Mouse (Mus musculus): Measurements from ENCODE around the gene Olfr1241.

The Olfr1241 gene

GRCm38 (mm10) chr2:89487026-89487425 is at the start of gene Olfr1241:
Gene Olfr1241, minus strand, starts transcription at chr2:89487126.
- no peak for DNase-seq

DNA sequence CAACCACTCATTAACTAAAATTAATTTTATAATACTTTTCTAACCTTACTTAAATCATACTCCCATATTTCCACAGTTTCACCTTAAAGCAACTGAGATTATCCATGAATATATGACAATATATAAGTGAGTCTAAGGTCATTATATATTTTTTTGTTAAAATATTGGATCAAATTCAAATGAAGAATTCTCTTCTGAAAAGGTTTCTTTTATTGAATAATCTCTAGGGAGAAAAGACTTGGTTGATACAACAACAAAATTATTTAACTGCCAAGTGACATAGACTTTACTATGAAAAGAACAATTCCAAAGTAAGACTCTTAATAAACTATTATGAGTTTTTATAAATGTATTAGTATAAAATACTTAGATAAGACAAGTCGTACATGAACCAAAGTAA is 44.5 kb upstream of the Olfr1241 start, which contains the start of gene Olfr1243:
Gene Olfr1243 (minus strand): TSS at position 101 of the 400 bp plus-strand sequence.
- DNase-seq: no peak

DNA sequence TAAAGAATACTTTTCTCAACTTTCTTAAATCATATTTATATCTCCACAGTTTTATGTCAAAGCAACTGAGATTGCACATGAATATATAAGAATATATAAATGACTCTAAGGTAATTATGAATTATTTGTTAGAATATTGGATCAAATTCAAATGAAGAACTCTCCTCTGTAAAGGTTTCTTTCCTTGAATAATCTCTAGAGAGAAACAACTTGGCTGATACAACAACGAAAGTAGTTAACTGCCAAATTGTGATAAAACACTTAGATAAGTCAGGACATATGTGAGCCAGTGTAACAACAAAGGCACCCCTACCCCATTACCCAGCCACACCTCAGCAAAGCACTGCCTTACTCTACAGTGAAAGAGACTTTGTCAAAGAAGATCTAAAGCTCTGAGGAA is 11.3 kb upstream of the Olfr1241 start, which contains the start of gene Olfr1242:
Gene Olfr1242 (minus strand): TSS at position 101 of the 400 bp plus-strand sequence.
- DNase-seq: no peak

- DNase-seq: no peak
These were observed 44.0 kb downstream of the Olfr1241 start, which contains the start of gene Olfr1240 for GRCm38 (mm10) chr2:89442900-89443299. Gene Olfr1240, minus strand, starts transcription at chr2:89443000.

Measured in thymus, postnatal 14 days (tissue).